Mouse (Mus musculus) G1E (cell line): ENCODE measurements around the gene Cfap99. TPM values are rescaled to one million over a fixed set of nuclear protein-coding genes. Genes with fewer than 3 reads are reported as not detected.

Experiments used
- ATAC-seq: 2 replicates; pipeline ENCODE4 v1.8.0; 2016; ENCODE audit warnings: mild to moderate bottlenecking; ENCODE audit not compliant: insufficient number of reproducible peaks, poor library complexity, low FRiP score, severe bottlenecking; ENCODE audit errors: extremely low read depth
- DNase-seq: peaks from one replicate; pipeline ENCODE4 v3.0.0; 2012; ENCODE audit warnings: low spot score
- H3K27me3 ChIP-seq: 2 replicates; pipeline ENCODE4 v1.6.1; 2012; ENCODE audit warnings: mild to moderate bottlenecking, low read length, inconsistent platforms; ENCODE audit not compliant: insufficient read depth
- H3K36me3 ChIP-seq: replicated peaks from 2 replicates; pipeline ENCODE3; 2012; ENCODE audit warnings: mild to moderate bottlenecking, inconsistent platforms
- H3K4me1 ChIP-seq: 2 replicates; pipeline ENCODE4 v1.6.1; 2012; ENCODE audit warnings: low read depth, low read length, inconsistent platforms, mixed read lengths; ENCODE audit not compliant: insufficient read depth
- H3K4me3 ChIP-seq: 2 replicates; pipeline ENCODE4 v1.5.1; 2012; ENCODE audit warnings: low read depth, mild to moderate bottlenecking, inconsistent platforms, low read length, moderate library complexity, mixed read lengths
- H3K9me3 ChIP-seq: replicated peaks from 2 replicates; pipeline ENCODE4 v1.6.1; 2012; ENCODE audit warnings: inconsistent platforms
- CTCF ChIP-seq: IDR thresholded peaks from 2 replicates; pipeline ENCODE4 v1.5.1; 2012; ENCODE audit warnings: low read depth, low read length, inconsistent platforms, mixed read lengths
- GATA1 ChIP-seq: IDR thresholded peaks from 2 replicates; pipeline ENCODE4 v1.6.1; 2012; ENCODE audit warnings: borderline replicate concordance, low read length, inconsistent platforms, mixed read lengths
- GATA2 ChIP-seq: IDR thresholded peaks from 2 replicates; pipeline ENCODE4 v1.6.1; 2012; ENCODE audit warnings: low read depth, low read length, inconsistent platforms, borderline replicate concordance
- POLR2AphosphoS5 ChIP-seq: IDR thresholded peaks from 2 replicates; pipeline ENCODE4 v1.6.1; 2012; ENCODE audit warnings: low read depth, low read length, inconsistent platforms; ENCODE audit not compliant: insufficient replicate concordance
- TAL1 ChIP-seq: conservative IDR thresholded peaks from 2 replicates; pipeline ENCODE4 v1.6.1; 2012; ENCODE audit warnings: low read depth, low read length, inconsistent platforms, mixed read lengths
- polyA plus RNA-seq: library from polyadenylated mRNA; stranded (reverse); fragments of >175 nt; gene quantifications from 2 replicates; pipeline ENCODE4 v1.2.3, GENCODE M21; 2012
- total RNA-seq, 2 experiments: library from RNA; stranded (forward) in 1 of 2; stranded (reverse) in 1 of 2; fragments of 200-1000 nt in 1 of 2; fragments of >200 nt in 1 of 2; fragmentation: Nextera tagmentation in 1 of 2; gene quantifications; 2 replicates each; pipeline ENCODE4 v1.2.3; 2014 to 2017

The Cfap99 gene
- total and polyA plus RNA-seq, 3 experiments, result not detected

DNA sequence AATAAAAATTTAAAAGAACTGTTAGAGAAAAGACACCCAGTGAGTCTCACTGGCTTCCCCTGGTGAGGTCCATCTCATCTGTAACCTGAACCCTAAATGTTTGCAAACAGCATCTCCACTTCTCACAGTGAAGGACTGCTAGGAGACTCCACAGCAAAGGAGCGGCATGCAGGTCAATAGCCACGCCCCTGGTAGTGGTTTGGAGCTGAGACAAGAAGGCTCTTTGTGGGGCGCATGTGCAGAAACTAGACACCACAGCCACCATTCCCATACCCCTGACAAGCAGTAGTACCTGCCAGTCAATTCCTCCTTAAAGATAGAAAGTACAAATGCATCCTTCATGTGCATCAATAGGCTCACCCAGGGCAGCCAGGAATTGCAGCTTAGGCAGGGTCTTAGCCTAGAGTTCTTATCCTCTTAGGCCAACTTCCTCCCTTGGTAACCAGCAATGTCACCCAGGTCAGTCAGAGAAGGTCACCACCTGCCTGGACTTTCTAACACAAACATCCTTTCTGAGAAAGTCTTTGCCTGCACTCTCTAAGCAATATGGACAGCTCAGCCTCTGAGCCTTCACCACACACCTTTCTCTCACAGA is 4.1 kb upstream of the Cfap99 start:
- Histone ChIP-seq H3K36me3 (no peaks in the 10 kb centered on the region), H3K9me3 (peaks cover 14% of the 10 kb centered on the region), H3K4me3 (no peak overlapping the region), H3K4me1 (no peaks in the 10 kb centered on the region), H3K27me3 (peaks cover 50% of the 10 kb centered on the region)
- TF ChIP-seq GATA2, result no peak
- no peak for TF ChIP-seq TAL1
- no peak for TF ChIP-seq GATA1
- TF ChIP-seq CTCF, result no peak
- TF ChIP-seq POLR2AphosphoS5, result no peak
- ATAC-seq, result no peak
- DNase-seq, result no peak

DNA sequence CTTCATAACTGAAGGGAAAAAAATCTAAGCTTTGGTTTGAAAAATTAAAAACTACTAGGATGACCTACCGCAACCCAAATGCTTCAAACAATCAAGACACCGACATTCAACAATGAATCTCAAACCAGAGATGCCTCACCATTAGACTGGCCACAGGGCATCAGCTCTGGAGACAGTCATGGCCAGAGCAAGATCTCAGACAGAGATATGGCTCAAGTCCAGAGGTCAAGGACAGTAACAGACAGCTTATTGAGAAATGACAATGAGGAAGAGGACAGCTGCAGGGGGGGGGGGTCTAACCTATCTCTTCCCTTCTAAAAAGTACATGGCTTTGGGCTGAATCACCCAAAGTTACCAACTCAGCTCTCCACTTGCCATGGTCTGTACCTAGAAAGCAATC is 3.1 kb upstream of the Cfap99 start:
- Histone ChIP-seq H3K4me3 (no peak overlapping the region), H3K4me1 (no peaks in the 10 kb centered on the region), H3K36me3 (no peaks in the 10 kb centered on the region), H3K9me3 (peaks cover 14% of the 10 kb centered on the region), H3K27me3 (peaks cover 47% of the 10 kb centered on the region)
- no peak for TF ChIP-seq POLR2AphosphoS5
- TF ChIP-seq GATA1, result no peak
- TF ChIP-seq CTCF, result no peak
- no peak for TF ChIP-seq TAL1
- no peak for TF ChIP-seq GATA2
- ATAC-seq (no peak), DNase-seq (no peak)

DNA sequence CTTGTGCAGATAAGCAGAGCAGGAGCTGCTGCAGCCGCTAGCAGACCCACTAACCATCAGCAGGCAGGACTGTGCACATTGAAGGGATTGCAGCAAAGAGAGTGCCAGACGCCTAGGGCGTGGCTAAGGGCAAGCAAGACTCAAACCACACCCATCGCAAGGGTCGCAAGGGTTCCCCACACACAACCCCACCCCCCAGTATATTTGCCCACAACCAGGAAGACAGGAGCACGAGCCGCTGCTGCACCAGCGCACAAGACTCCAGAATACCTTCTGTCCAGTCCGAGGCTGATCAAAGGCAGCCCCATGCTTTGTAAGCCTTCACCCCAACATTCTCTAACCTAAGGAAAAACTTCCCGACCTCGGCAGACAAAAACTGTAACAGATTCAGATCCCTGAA is 1.9 kb upstream of the Cfap99 start:
- no peak for TF ChIP-seq GATA2
- TF ChIP-seq CTCF, result no peak
- TF ChIP-seq GATA1, result no peak
- TF ChIP-seq TAL1, result no peak
- no peak for TF ChIP-seq POLR2AphosphoS5
- H3K4me3 ChIP-seq, result no peak overlapping the region
- no peaks in the 10 kb centered on the region for H3K36me3 ChIP-seq
- DNase-seq, result no peak
- ATAC-seq, result no peak
- H3K4me1 ChIP-seq, result no peaks in the 10 kb centered on the region
- peaks cover 50% of the 10 kb centered on the region for H3K27me3 ChIP-seq
- peaks cover 14% of the 10 kb centered on the region for H3K9me3 ChIP-seq

DNA sequence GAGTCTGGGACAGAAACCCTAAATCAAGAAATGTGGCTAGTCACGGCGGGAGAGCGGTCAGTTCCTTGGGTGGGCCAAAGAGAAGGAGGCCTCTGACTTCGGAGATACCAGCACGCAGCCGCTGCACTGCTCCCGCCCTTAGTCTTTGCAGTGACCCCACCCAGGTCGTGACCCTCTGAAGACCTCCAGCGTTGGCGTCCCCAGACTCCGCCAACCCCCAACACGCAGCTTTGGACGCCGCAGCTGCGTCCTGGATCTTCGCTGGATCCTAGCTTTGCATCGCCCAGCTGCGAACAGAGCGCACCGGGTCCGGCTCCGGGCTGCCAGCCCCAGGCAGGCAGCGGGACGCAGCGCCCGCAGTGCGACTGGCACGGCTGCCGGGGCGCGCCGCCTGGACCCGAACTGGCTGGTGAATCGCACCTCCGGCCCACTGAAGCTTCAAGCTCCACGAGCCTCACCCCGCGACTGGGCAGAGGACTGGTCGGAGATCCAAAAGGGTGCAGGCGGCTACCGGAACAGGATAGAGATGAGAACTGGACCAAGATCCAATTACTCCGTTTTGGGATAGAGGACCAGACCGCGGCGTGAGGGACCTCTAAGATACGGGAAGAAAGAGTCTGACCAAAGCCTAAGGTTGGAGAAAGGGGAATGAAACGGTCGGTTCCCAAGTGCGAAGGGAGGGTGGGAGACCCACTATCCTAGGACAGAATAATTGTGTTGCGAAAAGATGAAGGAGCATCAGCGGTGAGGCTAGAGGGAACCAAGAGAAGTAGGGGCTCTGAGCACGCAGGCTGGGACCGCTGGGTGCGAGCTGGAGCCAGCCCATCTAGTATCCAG is 1.2 kb upstream of the Cfap99 start:
- ATAC-seq (no peak), DNase-seq (no peak)
- no peak overlapping the region for H3K4me3 ChIP-seq
- no peaks in the 10 kb centered on the region for H3K4me1 ChIP-seq
- H3K36me3 ChIP-seq, result no peaks in the 10 kb centered on the region
- H3K9me3 ChIP-seq, result peaks cover 14% of the 10 kb centered on the region
- H3K27me3 ChIP-seq, result peaks cover 48% of the 10 kb centered on the region
- no peak for TF ChIP-seq TAL1
- no peak for TF ChIP-seq POLR2AphosphoS5
- TF ChIP-seq CTCF, result no peak
- TF ChIP-seq GATA1, result no peak
- TF ChIP-seq GATA2, result no peak

DNA sequence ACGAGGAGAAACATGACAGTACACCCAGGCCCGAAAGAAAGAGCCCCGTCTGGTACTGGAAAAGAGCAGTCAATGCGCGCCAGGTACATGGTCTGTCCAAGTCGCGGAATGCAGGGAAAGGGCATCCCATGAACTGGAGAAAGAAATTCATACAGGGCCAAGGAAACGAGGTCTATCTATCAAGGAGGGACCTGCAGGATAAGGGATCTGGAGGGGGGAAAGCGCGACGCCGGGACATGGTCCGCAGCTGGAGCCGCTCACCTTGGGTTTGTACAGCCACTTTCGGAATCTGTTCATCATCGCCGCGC is 608 bp upstream of the Cfap99 start:
- DNase-seq, result no peak
- no peak for TF ChIP-seq TAL1
- H3K9me3 ChIP-seq, result peaks cover 14% of the 10 kb centered on the region
- no peak for ATAC-seq
- H3K36me3 ChIP-seq, result no peaks in the 10 kb centered on the region
- H3K4me1 ChIP-seq, result no peaks in the 10 kb centered on the region
- H3K4me3 ChIP-seq, result no peak overlapping the region
- peaks cover 50% of the 10 kb centered on the region for H3K27me3 ChIP-seq

DNA sequence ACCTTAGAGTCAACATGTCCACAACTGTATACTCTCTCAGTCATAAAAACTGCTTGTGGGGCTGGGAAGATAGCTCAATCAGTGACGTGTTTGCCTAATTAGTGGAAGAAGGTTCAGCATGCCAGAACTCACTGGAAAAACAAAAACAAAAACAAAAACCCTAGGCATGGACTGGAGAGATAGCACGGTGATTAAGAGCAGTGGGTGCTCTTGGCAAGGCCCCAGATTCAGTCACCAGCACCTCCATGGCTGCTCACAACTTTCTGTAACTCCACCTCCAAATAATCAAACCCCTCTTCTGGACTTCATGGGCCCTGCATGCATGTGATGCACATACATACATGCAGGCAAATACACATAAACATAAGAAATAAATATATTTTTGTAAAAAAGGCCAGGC is 886 bp downstream of the Cfap99 start:
- no peak for DNase-seq
- no peak for TF ChIP-seq CTCF
- no peak for TF ChIP-seq TAL1
- TF ChIP-seq GATA1, result no peak
- TF ChIP-seq POLR2AphosphoS5, result no peak
- no peak for TF ChIP-seq GATA2
- no peak for ATAC-seq
- no peak overlapping the region for H3K4me3 ChIP-seq
- H3K9me3 ChIP-seq, result peaks cover 14% of the 10 kb centered on the region
- H3K27me3 ChIP-seq, result peaks cover 48% of the 10 kb centered on the region
- H3K36me3 ChIP-seq, result no peaks in the 10 kb centered on the region
- H3K4me1 ChIP-seq, result no peaks in the 10 kb centered on the region

DNA sequence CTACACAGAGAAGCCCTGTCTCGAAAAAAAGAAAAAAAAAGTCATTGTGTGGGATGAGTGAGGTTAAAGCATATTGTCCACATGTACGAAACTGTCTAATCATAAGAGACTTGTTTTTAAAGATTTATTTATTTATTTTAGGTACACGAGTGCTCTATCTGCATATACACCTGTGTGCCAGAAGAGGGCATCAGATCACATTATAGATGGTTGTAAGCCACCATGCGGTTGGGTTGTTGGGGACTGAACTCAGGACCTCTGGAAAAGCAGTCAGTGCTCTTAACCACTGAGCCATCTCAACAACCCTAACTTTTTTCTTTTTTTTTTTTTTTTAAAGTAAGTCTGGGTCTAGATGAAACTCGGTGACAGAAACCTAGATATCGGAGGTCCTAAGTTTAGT is 5.0 kb downstream of the Cfap99 start:
- no peak for TF ChIP-seq CTCF
- TF ChIP-seq GATA2, result no peak
- no peak for TF ChIP-seq TAL1
- no peak for TF ChIP-seq GATA1
- TF ChIP-seq POLR2AphosphoS5, result no peak
- no peak for DNase-seq
- ATAC-seq, result no peak
- peaks cover 45% of the 10 kb centered on the region for H3K27me3 ChIP-seq
- no peaks in the 10 kb centered on the region for H3K36me3 ChIP-seq
- H3K4me3 ChIP-seq, result no peak overlapping the region
- peaks cover 2% of the 10 kb centered on the region for H3K9me3 ChIP-seq
- H3K4me1 ChIP-seq, result no peaks in the 10 kb centered on the region
